Mouse (Mus musculus) lung, adult 2 months (tissue): ENCODE measurements around the gene Rnf152.

Experiments used
- CTCF ChIP-seq: fragments of 200-500 bp; IDR thresholded peaks from 2 replicates; pipeline ENCODE4 v1.5.1; 2011; ENCODE audit warnings: mild to moderate bottlenecking, low read length, control low read depth; ENCODE audit not compliant: insufficient read depth
- POLR2A ChIP-seq: fragments of 200-500 bp; IDR thresholded peaks from 2 replicates; pipeline ENCODE4 v1.6.1; 2011; ENCODE audit warnings: low read depth, mild to moderate bottlenecking, control low read depth, low read length, borderline replicate concordance; ENCODE audit errors: extremely low read depth

- TF ChIP-seq CTCF = no peak
- no peak for TF ChIP-seq POLR2A
These were observed 42.3 kb downstream of the Rnf152 start for GRCm38 (mm10) chr1:105314010-105314800.
